Mouse (Mus musculus) forebrain, postnatal 0 days (tissue): ENCODE data around the gene S100g. TPM values are rescaled to one million over a fixed set of nuclear protein-coding genes. Genes with fewer than 3 reads are reported as not detected.

ENCODE experiments used
- ATAC-seq: fragments of 200-750 bp; cut with Nextera tagmentation; 2 replicates; pipeline ENCODE4 v1.8.0; 2017; ENCODE audit warnings: mild to moderate bottlenecking, moderate library complexity
- DNase-seq: peaks from one replicate; pipeline ENCODE4 v3.0.0-alpha.2; 2015
- H3K27ac ChIP-seq: fragments of 300-500 bp; sonication (generic); 2 replicates; pipeline ENCODE4 v1.5.1; 2014; ENCODE audit warnings: low read depth, mild to moderate bottlenecking, antibody characterized with exemption, low read length, moderate library complexity, mixed read lengths
- H3K27me3 ChIP-seq: fragments of 300-500 bp; sonication (generic); 2 replicates; pipeline ENCODE4 v1.6.1; 2014; ENCODE audit warnings: mild to moderate bottlenecking, low read length, mixed read lengths; ENCODE audit not compliant: insufficient read depth
- H3K36me3 ChIP-seq: fragments of 300-500 bp; sonication (generic); 2 replicates; pipeline ENCODE4 v1.6.1; 2014; ENCODE audit warnings: mild to moderate bottlenecking, moderate library complexity; ENCODE audit not compliant: insufficient read depth
- H3K4me1 ChIP-seq: fragments of 300-500 bp; sonication (generic); 2 replicates; pipeline ENCODE4 v1.6.1; 2014; ENCODE audit warnings: antibody characterized with exemption; ENCODE audit not compliant: insufficient read depth
- H3K4me2 ChIP-seq: fragments of 300-500 bp; sonication (generic); 2 replicates; pipeline ENCODE4 v1.6.1; 2014; ENCODE audit warnings: low read depth, mild to moderate bottlenecking, moderate library complexity
- H3K4me3 ChIP-seq: fragments of 300-500 bp; sonication (generic); 2 replicates; pipeline ENCODE4 v1.5.1; 2014; ENCODE audit warnings: low read depth, low read length, mixed read lengths
- H3K9ac ChIP-seq: fragments of 300-500 bp; sonication (generic); 2 replicates; pipeline ENCODE4 v1.6.1; 2014; ENCODE audit warnings: mild to moderate bottlenecking
- H3K9me3 ChIP-seq: fragments of 300-500 bp; sonication (generic); 2 replicates; pipeline ENCODE4 v1.6.1; 2016; ENCODE audit warnings: low read length
- CTCF ChIP-seq: sonication (generic); IDR thresholded peaks from 2 replicates; pipeline ENCODE4 v1.5.1; 2016; ENCODE audit warnings: antibody characterized with exemption, control low read depth, low read depth
- WGBS: fragments of 180-500 bp; shearing (Covaris S2); extraction: QIAGEN DNeasy Blood & Tissue Kit; methylation state at CpG from one replicate; pipeline ENCODE4 v1.1.7; 2014; 5-methylcytosine and 5-hydroxymethylcytosine counted together
- polyA plus RNA-seq: library from polyadenylated mRNA; unstranded; fragments of >200 nt; fragmentation: Nextera tagmentation; extraction: Ambion mirVana; gene quantifications from 2 replicates; pipeline ENCODE4 v1.2.1, GENCODE M21; 2015
- total RNA-seq: library from RNA; depleted of rRNA; stranded (reverse); fragments of >200 nt; gene quantifications from 2 replicates; pipeline ENCODE4 v1.2.3, GENCODE M21; 2014; rRNA removed

S100g gene
- total RNA-seq (not detected in 2 replicates), polyA plus RNA-seq (not detected in 2 replicates)

GRCm38 (mm10) chrX:162964383-162964782 lies at the start of gene S100g:
TSS of gene S100g (minus strand) at chrX:162964599.
- WGBS = 41% methylated on average over 3 of the region's 3 CpGs
- H3K27ac ChIP-seq = no peak within 1 kb of the TSS
- ATAC-seq = no peak

GRCm38 (mm10) chrX:162992121-162992520 lies 27.7 kb upstream of the S100g start:
- H3K27me3 ChIP-seq = no peaks in the 10 kb centered on the region
- H3K4me2 ChIP-seq = no peak overlapping the region
- H3K36me3 ChIP-seq = no peaks in the 10 kb centered on the region
- no peak overlapping the region for H3K27ac ChIP-seq
- no peak for TF ChIP-seq CTCF
- DNase-seq = no peak
- no peak for ATAC-seq
- 72% methylated on average over 3 of the region's 3 CpGs for WGBS
- H3K9me3 ChIP-seq = no peaks in the 10 kb centered on the region
- no peak overlapping the region for H3K9ac ChIP-seq
- no peaks in the 10 kb centered on the region for H3K4me1 ChIP-seq
- H3K4me3 ChIP-seq = no peak overlapping the region

More at GRCm38 (mm10) chrX:162964383-162964782, at the start of gene S100g:
- no peaks in the 10 kb centered on the region for H3K27me3 ChIP-seq
- TF ChIP-seq CTCF = no peak
- no peaks in the 10 kb centered on the region for H3K9me3 ChIP-seq
- H3K4me2 ChIP-seq = no peak within 1 kb of the TSS
- no peak within 1 kb of the TSS for H3K9ac ChIP-seq
- DNase-seq = no peak
- H3K4me3 ChIP-seq = no peak within 1 kb of the TSS
- H3K36me3 ChIP-seq = no peaks in the 10 kb centered on the region
- H3K4me1 ChIP-seq = no peaks in the 10 kb centered on the region

DNA sequence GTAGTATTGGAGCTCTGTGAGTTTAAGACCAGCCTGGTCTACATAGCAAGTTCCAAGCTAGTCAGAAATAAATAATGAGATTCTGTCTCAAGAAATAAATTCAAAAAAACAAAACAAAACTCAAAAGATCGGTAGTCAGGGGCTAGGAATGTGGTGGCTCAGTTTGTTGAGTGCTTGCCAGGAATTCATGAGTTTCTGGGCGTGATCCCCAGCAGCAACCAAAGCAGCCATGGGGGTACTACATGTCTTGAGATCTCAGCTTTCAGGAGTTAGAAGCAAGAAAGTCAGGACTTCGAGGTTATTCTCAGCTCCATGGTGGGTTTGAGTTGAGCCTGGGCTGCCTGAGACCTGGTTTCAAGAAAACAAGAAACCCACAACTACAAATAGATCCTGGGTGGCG lies 27.0 kb upstream of the S100g start:
- DNase-seq = no peak
- H3K9ac ChIP-seq = no peak overlapping the region
- no peaks in the 10 kb centered on the region for H3K9me3 ChIP-seq
- H3K27ac ChIP-seq = no peak overlapping the region
- no peak for TF ChIP-seq CTCF
- no peaks in the 10 kb centered on the region for H3K36me3 ChIP-seq
- WGBS = 74% methylated on average over 4 of the region's 4 CpGs
- no peak overlapping the region for H3K4me3 ChIP-seq
- no peak overlapping the region for H3K4me2 ChIP-seq
- ATAC-seq = no peak
- no peaks in the 10 kb centered on the region for H3K27me3 ChIP-seq
- no peaks in the 10 kb centered on the region for H3K4me1 ChIP-seq

- no peak overlapping the region for H3K4me3 ChIP-seq
- H3K36me3 ChIP-seq = no peaks in the 10 kb centered on the region
- H3K27me3 ChIP-seq = no peaks in the 10 kb centered on the region
- no peak for TF ChIP-seq CTCF
- H3K4me2 ChIP-seq = no peak overlapping the region
- 91% methylated on average over 10 of the region's 10 CpGs for WGBS
- no peak overlapping the region for H3K9ac ChIP-seq
- ATAC-seq (no peak), DNase-seq (no peak)
- H3K4me1 ChIP-seq = no peaks in the 10 kb centered on the region
- H3K9me3 ChIP-seq = no peaks in the 10 kb centered on the region
- no peak overlapping the region for H3K27ac ChIP-seq
Measured at GRCm38 (mm10) chrX:162986876-162987495, 22.6 kb upstream of the S100g start.

GRCm38 (mm10) chrX:162976194-162976593 lies 11.8 kb upstream of the S100g start:
- H3K27me3 ChIP-seq = no peaks in the 10 kb centered on the region
- no peaks in the 10 kb centered on the region for H3K9me3 ChIP-seq
- H3K36me3 ChIP-seq = no peaks in the 10 kb centered on the region
- H3K27ac ChIP-seq = no peak overlapping the region
- TF ChIP-seq CTCF = no peak
- DNase-seq (no peak), ATAC-seq (no peak)
- H3K9ac ChIP-seq = no peak overlapping the region
- H3K4me3 ChIP-seq = no peak overlapping the region
- no peak overlapping the region for H3K4me2 ChIP-seq
- no peaks in the 10 kb centered on the region for H3K4me1 ChIP-seq
- WGBS = 70% methylated on average over 3 of the region's 3 CpGs

DNA sequence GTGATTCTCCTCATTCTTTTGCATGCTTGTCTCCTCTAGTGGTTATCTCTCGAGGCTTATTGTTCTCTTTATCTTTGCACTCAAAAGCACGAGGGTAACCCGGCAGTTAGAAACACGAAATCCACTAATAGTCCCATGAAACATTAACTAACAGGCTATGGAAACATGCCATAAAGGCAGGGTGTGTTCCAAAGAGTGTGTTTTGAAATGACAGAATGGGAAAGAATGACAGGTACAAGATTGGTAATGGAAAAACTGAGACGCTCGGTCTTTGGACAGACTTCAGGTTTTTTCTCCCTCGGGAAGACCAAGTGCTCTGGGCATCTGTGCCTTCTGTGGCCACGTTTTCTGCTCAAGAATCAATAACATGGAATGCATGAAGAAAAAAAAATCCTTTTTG lies 3.1 kb upstream of the S100g start:
- H3K4me1 ChIP-seq = no peaks in the 10 kb centered on the region
- H3K27me3 ChIP-seq = no peaks in the 10 kb centered on the region
- no peak overlapping the region for H3K4me2 ChIP-seq
- no peak overlapping the region for H3K9ac ChIP-seq
- no peak for DNase-seq
- no peaks in the 10 kb centered on the region for H3K9me3 ChIP-seq
- H3K36me3 ChIP-seq = no peaks in the 10 kb centered on the region
- no peak for TF ChIP-seq CTCF
- 67% methylated on average over 8 of the region's 8 CpGs for WGBS
- no peak for ATAC-seq
- H3K4me3 ChIP-seq = no peak overlapping the region
- H3K27ac ChIP-seq = no peak overlapping the region

- DNase-seq (no peak), ATAC-seq (no peak)
- H3K9ac ChIP-seq = no peak overlapping the region
- H3K4me1 ChIP-seq = no peaks in the 10 kb centered on the region
- H3K36me3 ChIP-seq = no peaks in the 10 kb centered on the region
- no peaks in the 10 kb centered on the region for H3K27me3 ChIP-seq
- TF ChIP-seq CTCF = no peak
- no peak overlapping the region for H3K4me3 ChIP-seq
- H3K27ac ChIP-seq = no peak overlapping the region
- 50% methylated on average over 4 of the region's 4 CpGs for WGBS
- no peaks in the 10 kb centered on the region for H3K9me3 ChIP-seq
- H3K4me2 ChIP-seq = no peak overlapping the region
Measured at GRCm38 (mm10) chrX:162963840-162964239, 559 bp downstream of the S100g start.

GRCm38 (mm10) chrX:162957921-162958320 lies 6.5 kb downstream of the S100g start:
- Histone ChIP-seq H3K4me2 (no peak overlapping the region), H3K4me3 (no peak overlapping the region), H3K27me3 (no peaks in the 10 kb centered on the region), H3K36me3 (no peaks in the 10 kb centered on the region), H3K9me3 (no peaks in the 10 kb centered on the region), H3K27ac (no peak overlapping the region), H3K9ac (no peak overlapping the region), H3K4me1 (no peaks in the 10 kb centered on the region)
- 77% methylated on average over 3 of the region's 3 CpGs for WGBS
- DNase-seq = no peak
- peak; percentile 67; the same call in 1 of the 2 replicates for ATAC-seq
- TF ChIP-seq CTCF = no peak
